Mouse (Mus musculus) ES-Bruce4 (cell line): ENCODE measurements around the gene Avpr2. TPM values are rescaled to one million over a fixed set of nuclear protein-coding genes. Genes with fewer than 3 reads are reported as not detected.

ENCODE experiments used
- H3K27ac ChIP-seq: 2 replicates; pipeline ENCODE4 v1.5.1; 2012; ENCODE audit warnings: low read length, inconsistent platforms; ENCODE audit not compliant: insufficient read depth
- H3K27me3 ChIP-seq: 2 replicates; pipeline ENCODE4 v1.6.1; 2012; ENCODE audit warnings: mild to moderate bottlenecking, low read length, inconsistent platforms; ENCODE audit not compliant: control insufficient read depth, poor library complexity, insufficient read depth, severe bottlenecking
- H3K36me3 ChIP-seq: 2 replicates; pipeline ENCODE4 v1.6.1; 2012; ENCODE audit warnings: inconsistent platforms, mild to moderate bottlenecking, low read length, moderate library complexity; ENCODE audit not compliant: control insufficient read depth, poor library complexity, insufficient read depth, severe bottlenecking
- H3K4me1 ChIP-seq: one replicate; pipeline ENCODE4 v1.8.1; 2011; ENCODE audit warnings: low read length; ENCODE audit not compliant: control insufficient read depth, insufficient read depth
- H3K4me3 ChIP-seq: 2 replicates; pipeline ENCODE4 v1.5.1; 2011; ENCODE audit warnings: low read depth, mild to moderate bottlenecking, low read length
- H3K9ac ChIP-seq: 2 replicates; pipeline ENCODE4 v1.6.1; 2012; ENCODE audit warnings: low read depth, mild to moderate bottlenecking, inconsistent platforms; ENCODE audit not compliant: poor library complexity, severe bottlenecking
- H3K9me3 ChIP-seq: replicated peaks from 2 replicates; pipeline ENCODE4 v1.6.1; 2012; ENCODE audit warnings: mild to moderate bottlenecking, low read length, inconsistent platforms; ENCODE audit not compliant: control insufficient read depth, poor library complexity, insufficient read depth, severe bottlenecking
- CTCF ChIP-seq: IDR thresholded peaks from one replicate; pipeline ENCODE4 v1.8.1; 2011; ENCODE audit warnings: low read depth, low read length
- EP300 ChIP-seq: IDR thresholded peaks from 2 replicates; pipeline ENCODE4 v1.6.1; 2011; ENCODE audit warnings: low read depth, low read length; ENCODE audit not compliant: insufficient read depth
- POLR2A ChIP-seq: IDR thresholded peaks from one replicate; pipeline ENCODE4 v1.8.1; 2011; ENCODE audit warnings: low read length; ENCODE audit not compliant: insufficient read depth
- polyA plus RNA-seq: library from polyadenylated mRNA; stranded (reverse); fragments of >200 nt; gene quantifications from 2 replicates; pipeline ENCODE4 v1.2.4, GENCODE M21; 2011; ENCODE audit warnings: low read depth; ENCODE audit not compliant: missing spikeins, insufficient read depth, insufficient read length

Avpr2 gene
- polyA plus RNA-seq, 1 experiment, result not detected

GRCm38 (mm10) chrX:73910451-73910850, 18.5 kb downstream of the Avpr2 start:
- Histone ChIP-seq H3K27ac (no peak overlapping the region), H3K27me3 (no peaks in the 10 kb centered on the region), H3K36me3 (no peaks in the 10 kb centered on the region), H3K4me1 (no peaks in the 10 kb centered on the region), H3K9me3 (no peaks in the 10 kb centered on the region), H3K9ac (peak overlapping the region; percentile 34; the same call in 1 of the 2 replicates), H3K4me3 (peak overlapping the region; percentile 30; the same call in 1 of the 2 replicates)
- TF ChIP-seq EP300, result no peak
- no peak for TF ChIP-seq POLR2A
- no peak for TF ChIP-seq CTCF

- H3K4me3 ChIP-seq, result peak overlapping the region; percentile 30
- H3K27ac ChIP-seq, result no peak overlapping the region
- H3K9me3 ChIP-seq, result no peaks in the 10 kb centered on the region
- TF ChIP-seq POLR2A (no peak), EP300 (no peak), CTCF (no peak)
- H3K4me1 ChIP-seq, result no peaks in the 10 kb centered on the region
- H3K27me3 ChIP-seq, result no peaks in the 10 kb centered on the region
- peak overlapping the region; percentile 34; the same call in 1 of the 2 replicates for H3K9ac ChIP-seq
- H3K36me3 ChIP-seq, result no peaks in the 10 kb centered on the region
Measured at GRCm38 (mm10) chrX:73911156-73911555, 19.3 kb downstream of the Avpr2 start.

- H3K36me3 ChIP-seq, result no peaks in the 10 kb centered on the region
- H3K9me3 ChIP-seq, result no peaks in the 10 kb centered on the region
- no peak overlapping the region for H3K4me3 ChIP-seq
- no peaks in the 10 kb centered on the region for H3K4me1 ChIP-seq
- no peak overlapping the region for H3K27ac ChIP-seq
- H3K27me3 ChIP-seq, result no peaks in the 10 kb centered on the region
- no peak for TF ChIP-seq CTCF
- no peak for TF ChIP-seq POLR2A
- no peak for TF ChIP-seq EP300
- no peak overlapping the region for H3K9ac ChIP-seq
Measured at GRCm38 (mm10) chrX:73911588-73911987, 19.7 kb downstream of the Avpr2 start.

GRCm38 (mm10) chrX:73914827-73915703, 23.2 kb downstream of the Avpr2 start:
- no peak for TF ChIP-seq EP300
- TF ChIP-seq POLR2A, result no peak
- no peak for TF ChIP-seq CTCF
- peak overlapping the region; percentile 67 for H3K27ac ChIP-seq
- H3K9ac ChIP-seq, result peak overlapping the region; percentile 53
- peaks cover 11% of the 10 kb centered on the region; the same call in 1 of the 2 replicates for H3K36me3 ChIP-seq
- no peaks in the 10 kb centered on the region for H3K27me3 ChIP-seq
- peak overlapping the region; percentile 60 for H3K4me3 ChIP-seq
- no peaks in the 10 kb centered on the region for H3K9me3 ChIP-seq
- H3K4me1 ChIP-seq, result no peaks in the 10 kb centered on the region

GRCm38 (mm10) chrX:73916945-73917344, 25.0 kb downstream of the Avpr2 start:
- Histone ChIP-seq H3K4me1 (no peaks in the 10 kb centered on the region), H3K27ac (no peak overlapping the region), H3K4me3 (no peak overlapping the region), H3K9me3 (no peaks in the 10 kb centered on the region), H3K27me3 (no peaks in the 10 kb centered on the region), H3K36me3 (peaks cover 11% of the 10 kb centered on the region; the same call in 1 of the 2 replicates), H3K9ac (no peak overlapping the region)
- no peak for TF ChIP-seq CTCF
- TF ChIP-seq EP300, result no peak

- Histone ChIP-seq H3K27ac (no peak overlapping the region), H3K4me3 (no peak overlapping the region), H3K27me3 (no peaks in the 10 kb centered on the region), H3K9me3 (no peaks in the 10 kb centered on the region), H3K9ac (no peak overlapping the region), H3K4me1 (no peaks in the 10 kb centered on the region), H3K36me3 (peaks cover 11% of the 10 kb centered on the region; the same call in 1 of the 2 replicates)
- TF ChIP-seq CTCF (no peak), EP300 (no peak), POLR2A (no peak)
Measured at GRCm38 (mm10) chrX:73918631-73919030, 26.7 kb downstream of the Avpr2 start.
